Mouse (Mus musculus): Measurements from ENCODE around the gene B830017H08Rik. TPM values are rescaled to one million over a fixed set of nuclear protein-coding genes. Genes with fewer than 3 reads are reported as not detected.

Gene B830017H08Rik
- polyA plus RNA-seq, 1 experiment from 2014 or later: not detected

GRCm38 (mm10) chr16:17802456-17802838 is 30.5 kb upstream of the B830017H08Rik start:
- no peak for DNase-seq (ENCODE audit: low spot score)
- no peak for ATAC-seq (ENCODE audit: low FRiP score, low TSS enrichment)
- peak overlapping the region; percentile 44 for H3K4me2 ChIP-seq (replicated peaks; ENCODE audit: low read depth)
- H3K27ac ChIP-seq (replicated peaks): no peak overlapping the region
- H3K4me3 ChIP-seq (ENCODE audit: low read depth, low read length): peak overlapping the region; percentile 19; the same call in 1 of the 2 replicates
- 45% methylated on average over 18 of the region's 18 CpGs for WGBS
- H3K36me3 ChIP-seq (ENCODE audit: control insufficient read depth, insufficient read depth, low read length): no peaks in the 10 kb centered on the region
- TF ChIP-seq EP300 (optimal IDR thresholded peaks at IDR 0.05): no peak
- TF ChIP-seq CTCF (IDR thresholded peaks at IDR 0.05; ENCODE audit: low read depth): no peak
- H3K27me3 ChIP-seq (ENCODE audit: control insufficient read depth, insufficient read depth, low read length): peaks cover 3% of the 10 kb centered on the region; the same call in 1 of the 2 replicates
- H3K9ac ChIP-seq (ENCODE audit: low read length): no peak overlapping the region
- H3K9me3 ChIP-seq (ENCODE audit: control insufficient read depth, low read length): no peaks in the 10 kb centered on the region
- peaks cover 14% of the 10 kb centered on the region for H3K4me1 ChIP-seq (replicated peaks; ENCODE audit: control insufficient read depth, insufficient read depth)

GRCm38 (mm10) chr16:17802839-17803674 is 29.9 kb upstream of the B830017H08Rik start:
- DNase-seq (ENCODE audit: low spot score): peak; percentile 67
- Histone ChIP-seq H3K9me3 (ENCODE audit: control insufficient read depth, low read length) (no peaks in the 10 kb centered on the region), H3K27me3 (ENCODE audit: control insufficient read depth, insufficient read depth, low read length) (no peaks in the 10 kb centered on the region; the same call in 1 of the 2 replicates), H3K9ac (ENCODE audit: low read length) (no peak overlapping the region), H3K4me2 (replicated peaks; ENCODE audit: low read depth) (peak overlapping the region; percentile 44), H3K27ac (replicated peaks) (no peak overlapping the region), H3K4me3 (ENCODE audit: low read depth, low read length) (peak overlapping the region; percentile 19; the same call in 1 of the 2 replicates), H3K4me1 (replicated peaks; ENCODE audit: control insufficient read depth, insufficient read depth) (peaks cover 14% of the 10 kb centered on the region), H3K36me3 (ENCODE audit: control insufficient read depth, insufficient read depth, low read length) (peaks cover 2% of the 10 kb centered on the region; the same call in 1 of the 2 replicates)
- WGBS: 30% methylated on average over 83 of the region's 83 CpGs
- TF ChIP-seq EP300 (optimal IDR thresholded peaks at IDR 0.05) (no peak), CTCF (IDR thresholded peaks at IDR 0.05; ENCODE audit: low read depth) (peak; percentile 31; the same call in 1 of the 2 replicates)
- ATAC-seq (ENCODE audit: low FRiP score, low TSS enrichment): peak; percentile 35; the same call in 1 of the 2 replicates

- peak overlapping the region; percentile 27 for H3K4me3 ChIP-seq (ENCODE audit: low read depth, low read length)
- ATAC-seq (ENCODE audit: low FRiP score, low TSS enrichment) (no peak; the same call in 1 of the 2 replicates), DNase-seq (ENCODE audit: low spot score) (no peak)
- H3K9me3 ChIP-seq (ENCODE audit: control insufficient read depth, low read length): no peaks in the 10 kb centered on the region
- H3K36me3 ChIP-seq (ENCODE audit: control insufficient read depth, insufficient read depth, low read length): peaks cover 4% of the 10 kb centered on the region; the same call in 1 of the 2 replicates
- peaks cover 12% of the 10 kb centered on the region for H3K4me1 ChIP-seq (replicated peaks; ENCODE audit: control insufficient read depth, insufficient read depth)
- H3K27me3 ChIP-seq (ENCODE audit: control insufficient read depth, insufficient read depth, low read length): no peaks in the 10 kb centered on the region; the same call in 1 of the 2 replicates
- no peak overlapping the region for H3K27ac ChIP-seq (replicated peaks)
- H3K4me2 ChIP-seq (replicated peaks; ENCODE audit: low read depth): peak overlapping the region; percentile 50
- TF ChIP-seq CTCF (IDR thresholded peaks at IDR 0.05; ENCODE audit: low read depth) (no peak), EP300 (optimal IDR thresholded peaks at IDR 0.05) (no peak)
- whole genome bisulfite sequencing: 52% methylated on average over 33 of the region's 33 CpGs
- H3K9ac ChIP-seq (ENCODE audit: low read length): peak overlapping the region; percentile 13; the same call in 1 of the 2 replicates
Observed at GRCm38 (mm10) chr16:17803675-17804448, 29.1 kb upstream of the B830017H08Rik start.

GRCm38 (mm10) chr16:17804449-17804912 is 28.4 kb upstream of the B830017H08Rik start:
- Histone ChIP-seq H3K4me2 (replicated peaks; ENCODE audit: low read depth) (peak overlapping the region; percentile 50), H3K36me3 (ENCODE audit: control insufficient read depth, insufficient read depth, low read length) (peaks cover 4% of the 10 kb centered on the region; the same call in 1 of the 2 replicates), H3K9ac (ENCODE audit: low read length) (peak overlapping the region; percentile 13; the same call in 1 of the 2 replicates), H3K9me3 (ENCODE audit: control insufficient read depth, low read length) (no peaks in the 10 kb centered on the region), H3K4me3 (ENCODE audit: low read depth, low read length) (peak overlapping the region; percentile 27), H3K27me3 (ENCODE audit: control insufficient read depth, insufficient read depth, low read length) (no peaks in the 10 kb centered on the region; the same call in 1 of the 2 replicates), H3K27ac (replicated peaks) (no peak overlapping the region), H3K4me1 (replicated peaks; ENCODE audit: control insufficient read depth, insufficient read depth) (peaks cover 12% of the 10 kb centered on the region)
- peak; percentile 27; the same call in 1 of the 2 replicates for ATAC-seq (ENCODE audit: low FRiP score, low TSS enrichment)
- WGBS: 14% methylated on average over 31 of the region's 33 CpGs
- TF ChIP-seq EP300 (optimal IDR thresholded peaks at IDR 0.05) (no peak), CTCF (IDR thresholded peaks at IDR 0.05; ENCODE audit: low read depth) (no peak)
- peak; percentile 78 for DNase-seq (ENCODE audit: low spot score)

- WGBS: 38% methylated on average over 7 of the region's 7 CpGs
- no peak overlapping the region for H3K4me3 ChIP-seq (ENCODE audit: low read depth, low read length)
- no peak overlapping the region for H3K27ac ChIP-seq (replicated peaks)
- TF ChIP-seq CTCF (IDR thresholded peaks at IDR 0.05; ENCODE audit: low read depth): no peak
- no peak for TF ChIP-seq EP300 (optimal IDR thresholded peaks at IDR 0.05)
- H3K9ac ChIP-seq (ENCODE audit: low read length): no peak overlapping the region
- ATAC-seq (ENCODE audit: low FRiP score, low TSS enrichment): no peak
- no peak for DNase-seq (ENCODE audit: low spot score)
- H3K27me3 ChIP-seq (ENCODE audit: control insufficient read depth, insufficient read depth, low read length): no peaks in the 10 kb centered on the region; the same call in 1 of the 2 replicates
- H3K4me1 ChIP-seq (replicated peaks; ENCODE audit: control insufficient read depth, insufficient read depth): peaks cover 12% of the 10 kb centered on the region
- H3K36me3 ChIP-seq (ENCODE audit: control insufficient read depth, insufficient read depth, low read length): peaks cover 4% of the 10 kb centered on the region; the same call in 1 of the 2 replicates
- H3K9me3 ChIP-seq (ENCODE audit: control insufficient read depth, low read length): no peaks in the 10 kb centered on the region
- peak overlapping the region; percentile 50; the same call in 1 of the 2 replicates for H3K4me2 ChIP-seq (replicated peaks; ENCODE audit: low read depth)
Observed at GRCm38 (mm10) chr16:17804982-17805381, 27.9 kb upstream of the B830017H08Rik start.

All from stomach, postnatal 0 days (tissue).